Mouse (Mus musculus) common myeloid progenitor, adult 5-6 weeks (primary cell): ENCODE results near the gene Gm5134. TPM values are rescaled to one million over a fixed set of nuclear protein-coding genes. Genes with fewer than 3 reads are reported as not detected.
A peak's percentile ranks its signal among the peaks of the same experiment; 100 is the strongest.

Experiments used
- ATAC-seq: replicated peaks from 2 replicates; pipeline ENCODE4 v1.8.0; 2016; ENCODE audit warnings: low read depth, mild to moderate bottlenecking, moderate TSS enrichment, inconsistent platforms; ENCODE audit not compliant: poor library complexity, severe bottlenecking
- total RNA-seq: library from RNA; stranded (forward); fragments of 200-1000, 187-1606 nt; gene quantifications from 2 replicates; pipeline ENCODE4 v1.2.3, GENCODE M21; 2017

The Gm5134 gene
- total RNA-seq, 1 experiment from 2014 or later = 0.46 TPM

DNA sequence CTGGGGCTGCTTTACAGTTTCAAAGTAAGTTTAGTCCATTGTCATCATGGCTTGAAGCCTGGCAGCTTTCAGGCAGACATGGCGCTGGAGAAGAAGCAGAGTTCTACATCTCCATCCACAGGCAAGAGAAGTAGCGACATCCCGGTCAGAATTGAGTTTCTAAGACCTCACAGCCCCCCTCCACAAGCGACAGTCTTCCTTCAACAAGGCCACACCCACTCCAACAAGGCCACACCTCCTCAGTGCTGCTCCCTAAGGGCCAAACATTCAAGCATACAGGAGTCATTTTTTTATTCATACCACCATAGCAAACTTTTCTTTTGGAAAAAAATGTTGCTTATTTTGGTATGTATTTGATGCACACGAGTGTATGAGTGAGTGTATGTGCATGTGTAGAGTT is 76.2 kb downstream of the Gm5134 start:
- ATAC-seq = no peak

DNA sequence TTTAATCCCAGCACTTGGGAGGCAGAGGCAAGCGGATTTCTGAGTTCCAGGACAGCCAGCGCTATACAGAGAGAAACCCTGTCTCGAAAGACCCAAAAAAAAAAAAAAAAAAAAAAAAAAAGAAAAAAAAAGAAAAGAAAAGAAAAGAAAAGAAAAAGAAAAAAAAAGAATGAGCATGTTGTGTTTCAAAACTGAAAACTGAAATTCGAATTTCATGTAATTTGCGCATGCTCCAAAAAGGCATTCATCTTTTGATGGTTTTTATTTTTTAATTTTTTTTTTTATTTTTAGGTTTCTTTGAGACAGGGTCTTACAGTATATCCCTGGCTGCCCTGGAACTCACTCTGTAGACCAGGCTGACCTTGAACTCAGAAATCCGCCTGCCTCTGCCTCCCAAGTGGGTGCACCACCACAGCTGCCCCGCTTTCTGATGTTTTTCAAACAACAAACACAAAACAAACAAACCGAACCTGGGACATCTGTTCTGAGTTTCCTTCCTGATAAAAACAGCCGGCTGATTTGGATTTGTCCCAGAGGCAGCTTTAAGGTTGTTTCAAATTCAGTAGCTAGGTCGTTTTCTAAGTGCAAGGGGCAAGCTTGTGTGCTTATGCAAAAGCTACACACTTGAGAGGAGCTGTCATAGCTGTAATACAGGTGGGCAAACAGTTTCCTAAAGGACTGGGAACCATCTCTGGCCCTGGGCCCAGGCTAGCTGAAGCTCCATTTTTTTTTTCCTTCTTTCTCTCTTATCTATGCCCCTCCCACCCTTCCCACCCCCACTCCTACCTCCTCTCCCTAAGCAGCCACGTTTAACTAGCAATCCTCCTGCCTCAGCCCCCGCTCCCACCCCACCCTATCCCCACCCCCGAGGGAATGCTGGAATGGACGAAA is 77.4 kb downstream of the Gm5134 start:
- no peak for ATAC-seq

DNA sequence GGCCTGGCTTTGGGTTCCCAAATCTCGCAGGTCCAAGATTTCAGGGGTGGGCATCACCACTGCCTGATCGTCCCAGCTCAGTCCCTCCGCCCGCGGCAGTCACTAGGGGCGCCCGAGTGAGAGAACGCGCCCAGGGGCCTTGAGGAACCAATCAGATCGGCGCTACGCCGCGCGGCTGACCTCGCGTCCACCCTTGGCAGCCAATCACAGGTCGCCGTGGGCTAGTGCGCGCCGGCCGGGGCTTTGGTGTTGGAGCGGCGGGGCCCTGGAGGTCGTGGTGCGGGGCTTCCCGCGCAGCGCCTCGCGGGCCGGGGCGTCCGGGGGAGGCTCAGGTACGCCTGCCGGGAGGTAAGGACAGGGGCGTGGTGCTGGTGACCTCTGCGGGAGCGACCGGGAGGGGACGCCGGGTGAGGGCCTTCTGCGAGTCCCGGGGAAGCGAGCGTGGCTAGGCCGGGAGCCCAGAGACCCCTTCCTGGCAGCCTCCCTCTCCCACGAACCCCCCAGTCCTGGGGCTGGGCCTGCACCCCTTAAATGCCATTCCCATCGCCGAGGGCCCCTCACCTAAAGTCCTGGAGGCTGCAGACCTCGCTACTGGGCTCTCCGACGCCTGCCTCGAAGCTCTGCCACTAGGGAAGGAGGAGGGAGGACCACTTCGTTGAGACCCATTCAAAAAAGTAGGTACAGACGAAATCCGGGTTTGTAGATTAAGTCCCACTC is 78.2 kb downstream of the Gm5134 start, which contains the start of gene Zfp280b:
Gene Zfp280b, plus strand, starts transcription at position 249 of the 717 bp plus-strand sequence.
- peak; percentile 100 for ATAC-seq

DNA sequence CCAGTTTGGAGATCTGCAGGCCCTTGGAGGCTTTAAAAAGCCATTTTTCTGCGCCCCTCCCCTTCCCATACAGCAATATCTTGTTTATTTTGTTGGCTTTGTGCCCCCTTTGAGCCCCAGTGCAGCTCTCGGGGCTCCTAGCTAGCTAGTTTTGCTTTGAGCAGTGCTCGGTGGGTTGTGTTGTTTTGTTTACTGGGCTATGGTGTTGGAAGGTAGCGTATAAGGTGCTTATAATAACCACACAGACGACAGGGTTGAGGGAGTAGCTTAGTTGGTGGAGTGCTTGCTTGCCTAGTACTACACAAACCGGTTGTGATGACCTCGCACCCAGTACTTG is 78.8 kb downstream of the Gm5134 start:
- ATAC-seq = no peak

GRCm38 (mm10) chr10:76034001-76034600 is 79.8 kb downstream of the Gm5134 start:
- ATAC-seq = no peak

GRCm38 (mm10) chr10:76035277-76035676 is 81.0 kb downstream of the Gm5134 start:
- ATAC-seq = no peak

DNA sequence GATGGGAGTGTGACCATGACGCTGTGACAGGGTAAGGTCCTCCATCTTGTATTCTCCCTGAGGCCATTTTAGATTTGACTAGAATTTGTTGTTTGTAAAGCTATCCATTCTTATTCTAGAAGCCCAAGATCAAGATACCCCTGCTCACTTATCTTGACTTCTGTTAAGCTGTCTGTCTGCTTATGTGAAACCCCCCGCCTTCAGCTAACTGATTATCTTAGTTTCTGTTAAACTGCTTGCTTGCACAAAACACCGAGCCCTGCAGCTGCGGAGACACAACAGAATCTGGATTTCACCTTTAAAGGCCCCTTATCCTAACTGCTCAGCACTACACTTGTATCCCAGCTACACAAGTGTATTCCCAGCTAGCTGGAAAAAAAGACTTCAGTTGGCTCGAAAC is 82.6 kb downstream of the Gm5134 start:
- ATAC-seq = no peak

DNA sequence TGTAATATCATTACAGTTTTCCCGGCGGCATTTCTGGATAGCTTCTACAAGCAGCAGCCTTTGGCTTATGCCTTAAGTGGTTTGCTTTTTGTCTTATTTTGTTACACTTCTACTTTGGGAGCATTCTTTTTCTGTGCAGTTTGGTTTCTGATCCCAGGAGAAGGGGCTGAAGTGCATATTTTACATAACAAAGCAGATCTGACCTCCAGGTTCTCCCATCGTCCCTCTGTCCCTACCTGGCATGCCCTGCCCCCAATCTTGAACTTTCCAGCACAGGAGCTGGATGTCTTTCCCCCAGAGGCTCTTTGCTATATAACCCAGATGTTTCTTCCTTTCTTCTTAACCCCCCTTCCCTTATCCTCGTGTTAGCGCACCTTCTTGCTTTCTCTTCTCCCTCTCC is 91.0 kb downstream of the Gm5134 start:
- ATAC-seq = no peak

DNA sequence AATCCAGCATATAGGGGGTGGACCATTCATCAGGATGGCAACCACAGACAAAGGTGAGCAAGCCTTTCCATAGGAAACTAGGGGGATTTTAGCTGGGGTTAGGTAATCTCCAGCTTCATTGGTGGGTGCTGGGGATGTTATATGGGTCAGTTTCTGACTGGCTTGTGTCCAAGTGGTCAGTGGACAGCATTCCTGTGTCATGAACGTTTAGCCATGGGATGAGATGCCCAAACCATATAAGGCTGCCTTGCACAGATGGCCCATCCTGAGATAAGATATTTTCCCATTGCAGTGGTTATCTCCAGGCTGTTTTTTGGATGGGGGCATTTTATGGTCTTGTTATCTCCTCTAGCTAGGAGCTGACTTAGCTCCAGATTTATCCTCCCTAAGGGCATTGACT is 92.4 kb downstream of the Gm5134 start:
- ATAC-seq = no peak

GRCm38 (mm10) chr10:76047182-76047869 is 93.0 kb downstream of the Gm5134 start:
- ATAC-seq = no peak

- no peak for ATAC-seq
Observed at GRCm38 (mm10) chr10:76048967-76049366, 94.7 kb downstream of the Gm5134 start.

GRCm38 (mm10) chr10:76051860-76052259 is 97.5 kb downstream of the Gm5134 start:
- ATAC-seq = no peak

Other genes starting within 250 kb of the Gm5134 start
- gene Cabin1, start 190.2 kb upstream of the Gm5134 start, total RNA-seq = 23.0 and 38.6 TPM in 2 replicates
- gene Ddt, start 181.1 kb upstream of the Gm5134 start, total RNA-seq = 36.5 and 63.9 TPM in 2 replicates
- not detected in 2 replicates for gene Gm20441, start 173.6 kb upstream of the Gm5134 start, total RNA-seq
- 2.3 and 7.5 TPM in 2 replicates for gene Gstt3, start 173.1 kb upstream of the Gm5134 start, total RNA-seq
- 0.63 and 0.96 TPM in 2 replicates for gene Gstt1, start 155.9 kb upstream of the Gm5134 start, total RNA-seq
- gene Gstt4, start 132.0 kb upstream of the Gm5134 start, total RNA-seq = not detected in 2 replicates
- gene Gstt2, start 117.1 kb upstream of the Gm5134 start, total RNA-seq = 10.7 and 19.0 TPM in 2 replicates
- gene Mif, start 94.3 kb upstream of the Gm5134 start, total RNA-seq = 521 and 525 TPM in 2 replicates
- not detected in 2 replicates for gene Derl3, start 61.1 kb upstream of the Gm5134 start, total RNA-seq
- gene Smarcb1, start 32.9 kb upstream of the Gm5134 start, total RNA-seq = 76.4 and 88.3 TPM in 2 replicates
- gene Chchd10, start 21.4 kb upstream of the Gm5134 start, total RNA-seq = 39.6 and 50.1 TPM in 2 replicates
- 1.6 TPM in 1 of 2 replicates, not detected in the other for gene Mmp11, start 18.0 kb upstream of the Gm5134 start, total RNA-seq
- gene Gm867, start 13.8 kb upstream of the Gm5134 start, total RNA-seq = not detected in 2 replicates
- not detected in 2 replicates for gene Vpreb3, start 11.5 kb upstream of the Gm5134 start, total RNA-seq
- 10.1 and 13.1 TPM in 2 replicates for gene Zfp280b, start 78.1 kb downstream of the Gm5134 start, total RNA-seq
- gene Slc5a4b, start 156.4 kb downstream of the Gm5134 start, total RNA-seq = not detected in 2 replicates
- not detected in 2 replicates for gene Slc5a4a, start 192.9 kb downstream of the Gm5134 start, total RNA-seq